Mouse (Mus musculus) liver, embryonic 14.5 days (tissue): ENCODE data around the gene Dnajc16.

Source experiments
- CTCF ChIP-seq: IDR thresholded peaks from 2 replicates; pipeline ENCODE4 v1.5.1; 2016; ENCODE audit warnings: antibody characterized with exemption, low read depth, control low read depth
- EP300 ChIP-seq: IDR thresholded peaks from 2 replicates; pipeline ENCODE4 v1.6.1; 2016; ENCODE audit warnings: antibody characterized with exemption, low read depth

- TF ChIP-seq CTCF: no peak
- TF ChIP-seq EP300: no peak
Measured at GRCm38 (mm10) chr4:141805886-141806285, 15.2 kb upstream of the Dnajc16 start.
